Mouse (Mus musculus) left cerebral cortex, adult 2 months (tissue): ENCODE measurements at regions not wholly inside any gene's neighbourhood (a gene's known extent, or its start where the extent isn't known, plus 50 kb on each side); places are given as distances from the start of the nearest gene placed in this dataset.
A peak's percentile ranks its signal among the peaks of the same experiment; 100 is the strongest.

ENCODE experiments used
- DNase-seq, 2 experiments: peaks; one replicate each; pipeline ENCODE4 v3.0.0; 2021 to 2022; ENCODE audit warnings: low spot score in 2 of 2, mixed read lengths in 1 of 2; ENCODE audit errors: extremely low spot score in 1 of 2
- H3K27ac ChIP-seq: fragments of 200-600 bp; 2 replicates; pipeline ENCODE4 v1.8.1; 2022
- H3K4me3 ChIP-seq: fragments of 200-600 bp; 2 replicates; pipeline ENCODE4 v1.8.1; 2022
- CTCF ChIP-seq: fragments of 200-600 bp; IDR thresholded peaks from 2 replicates; pipeline ENCODE4 v1.8.1; 2022; ENCODE audit warnings: antibody characterized with exemption, mild to moderate bottlenecking, moderate library complexity
- intact Hi-C: fragments of 180-260 bp; cut with DNase I; formaldehyde crosslinking; loops from one replicate; pipeline ENCODE4 v1.15.1; 2025

DNA sequence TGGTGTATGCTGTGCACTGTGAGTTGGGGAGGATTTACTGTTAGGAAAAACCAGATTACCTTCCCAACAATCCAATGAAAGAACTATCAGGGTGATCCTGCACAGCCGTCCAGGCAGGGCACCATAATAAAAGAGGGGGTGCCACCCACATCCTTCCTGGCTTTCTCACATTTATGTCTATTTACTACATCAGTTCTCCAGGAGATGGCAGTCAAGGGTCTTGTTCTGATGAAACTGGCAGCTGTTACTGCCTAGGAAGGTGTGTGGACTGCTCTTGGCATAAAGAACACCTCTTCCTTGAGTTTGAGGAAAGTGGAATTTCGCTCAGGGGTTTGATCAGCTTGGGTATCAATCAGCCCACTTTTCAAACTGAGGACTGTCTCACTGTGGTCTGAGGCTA lies 54.6 kb upstream of the Tbx5 start:
- no peak overlapping the region for H3K27ac ChIP-seq
- TF ChIP-seq CTCF, result peak; percentile 62
- no peak overlapping the region for H3K4me3 ChIP-seq
- peak in 1 of 2 experiments; percentile 11 for DNase-seq
- intact Hi-C loops, result loop anchor here (1.0 kb wide), 1 partner anchor 310 kb away; no protein-coding TSS in a partner anchor

DNA sequence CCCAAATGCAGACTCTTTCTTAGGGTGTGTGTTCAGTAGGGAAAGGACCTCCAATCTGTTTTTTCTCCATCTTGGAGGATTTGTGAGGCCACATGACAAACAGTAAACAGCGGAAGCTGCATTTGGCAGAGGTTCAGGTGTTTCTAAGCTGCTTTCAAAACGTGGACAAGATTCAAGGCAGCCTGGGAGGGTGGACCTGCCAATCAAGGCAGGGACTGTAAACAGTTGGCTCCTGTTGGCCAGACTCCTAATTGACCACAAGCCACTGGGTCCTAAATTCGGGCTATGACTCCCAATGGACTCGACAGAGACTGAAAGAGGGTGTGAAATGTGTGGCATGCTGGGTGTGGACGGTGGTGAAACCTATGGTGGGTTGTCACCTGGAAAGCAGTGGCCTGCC lies 51.1 kb upstream of the Tbx5 start:
- DNase-seq, result no peak
- H3K4me3 ChIP-seq, result no peak overlapping the region
- intact Hi-C loops, result no loop called here
- no peak for TF ChIP-seq CTCF
- H3K27ac ChIP-seq, result no peak overlapping the region
